Mouse (Mus musculus): ENCODE data around the gene Scamp3. TPM values are rescaled to one million over a fixed set of nuclear protein-coding genes. Genes with fewer than 3 reads are reported as not detected.

The Scamp3 gene
- polyA plus RNA-seq (2015; fragmentation: Nextera tagmentation; extraction: Ambion mirVana) = 83.4 and 88.1 TPM in 2 replicates

DNA sequence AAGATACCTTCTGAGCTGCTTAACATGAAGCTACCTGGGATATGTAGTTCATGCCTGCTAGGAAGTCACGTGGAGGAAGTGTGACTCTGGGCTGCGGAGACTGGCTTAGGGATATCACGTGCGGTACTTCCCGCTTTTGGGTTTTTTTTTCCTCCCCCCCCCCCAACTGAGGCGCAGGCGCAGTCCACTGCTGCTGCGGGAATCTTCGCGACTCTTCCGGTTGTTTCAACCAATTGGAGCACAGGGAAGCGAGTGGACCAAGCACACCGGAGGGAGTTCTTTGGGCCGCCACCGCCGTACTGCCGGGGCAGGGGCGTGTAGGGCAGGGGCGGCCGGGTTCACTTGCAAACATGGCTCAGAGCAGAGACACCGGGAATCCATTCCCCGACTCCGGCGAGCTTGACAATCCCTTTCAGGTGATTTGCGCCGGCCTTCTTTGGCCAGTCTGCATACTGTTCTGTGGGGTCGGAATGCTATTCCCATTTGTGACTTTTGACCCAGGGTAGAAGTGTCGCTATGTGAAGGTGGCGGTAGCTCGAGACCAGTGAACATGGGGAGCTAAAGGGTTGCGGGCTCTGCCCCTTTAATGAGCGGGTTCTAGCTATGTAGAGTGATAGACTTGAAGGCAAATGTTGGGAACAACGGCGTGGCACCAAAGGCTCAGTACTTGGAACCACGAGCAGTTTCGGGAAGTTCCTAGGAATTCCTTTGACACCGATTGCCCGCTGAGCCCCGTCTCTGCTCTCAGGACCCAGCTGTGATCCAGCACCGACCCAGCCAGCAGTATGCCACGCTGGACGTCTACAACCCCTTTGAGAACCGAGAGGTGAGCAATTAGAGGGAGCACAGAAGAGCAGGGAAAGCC lies at the start of gene Scamp3:
TSS of gene Scamp3 (plus strand) at position 232 of the 865 bp plus-strand sequence.
- Histone ChIP-seq H3K9ac (peak within 1 kb of the TSS; percentile 92), H3K4me2 (peak within 1 kb of the TSS; percentile 96), H3K4me3 (peak within 1 kb of the TSS; percentile 78), H3K27ac (replicated peaks) (peak within 1 kb of the TSS; percentile 83), H3K27me3 (replicated peaks) (no peaks in the 10 kb centered on the region), H3K9me3 (no peaks in the 10 kb centered on the region), H3K4me1 (peaks cover 18% of the 10 kb centered on the region), H3K36me3 (peaks cover 81% of the 10 kb centered on the region)
- peak; percentile 86 for ATAC-seq (ENCODE audit: extremely low read depth, insufficient number of reproducible peaks, low FRiP score, low TSS enrichment)
- WGBS = 0% methylated on average over 43 of the region's 43 CpGs

- H3K4me1 ChIP-seq = peaks cover 21% of the 10 kb centered on the region
- H3K9ac ChIP-seq = no peak overlapping the region
- H3K4me2 ChIP-seq = no peak overlapping the region
- peaks cover 17% of the 10 kb centered on the region for H3K27me3 ChIP-seq (replicated peaks)
- no peak for ATAC-seq (ENCODE audit: extremely low read depth, insufficient number of reproducible peaks, low FRiP score, low TSS enrichment)
- H3K27ac ChIP-seq (replicated peaks) = no peak overlapping the region
- H3K36me3 ChIP-seq = no peaks in the 10 kb centered on the region
- H3K9me3 ChIP-seq = no peaks in the 10 kb centered on the region
- H3K4me3 ChIP-seq = no peak overlapping the region
- WGBS = 83% methylated on average over 3 of the region's 3 CpGs
Observed at GRCm38 (mm10) chr3:89129908-89130307, 47.4 kb upstream of the Scamp3 start.

DNA sequence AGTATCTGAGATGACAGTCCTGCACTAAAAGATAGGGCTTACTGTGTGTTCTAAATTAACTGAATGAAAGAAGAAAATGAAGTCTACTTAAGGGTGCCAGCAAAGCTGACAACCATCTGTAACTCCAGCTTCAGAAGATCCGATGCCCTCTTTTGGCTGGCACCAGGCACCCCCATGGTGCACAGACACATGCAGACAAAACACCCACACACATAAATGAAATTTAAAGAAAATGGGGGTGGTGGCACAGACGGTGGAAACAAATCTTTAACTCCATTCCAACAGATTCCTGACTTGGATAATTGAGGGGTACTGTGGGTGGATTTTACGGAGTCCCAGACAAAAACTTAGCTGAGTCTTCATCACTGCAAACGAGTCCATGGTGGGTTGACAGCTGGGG lies 45.5 kb upstream of the Scamp3 start:
- H3K27ac ChIP-seq (replicated peaks) = no peak overlapping the region
- H3K36me3 ChIP-seq = no peaks in the 10 kb centered on the region
- peaks cover 21% of the 10 kb centered on the region for H3K4me1 ChIP-seq
- peak overlapping the region; percentile 79 for H3K4me2 ChIP-seq
- ATAC-seq (ENCODE audit: extremely low read depth, insufficient number of reproducible peaks, low FRiP score, low TSS enrichment) = no peak
- H3K9ac ChIP-seq = no peak overlapping the region
- no peaks in the 10 kb centered on the region for H3K9me3 ChIP-seq
- peaks cover 33% of the 10 kb centered on the region for H3K27me3 ChIP-seq (replicated peaks)
- 41% methylated on average over 4 of the region's 4 CpGs for WGBS
- peak overlapping the region; percentile 48 for H3K4me3 ChIP-seq

- peak overlapping the region; percentile 79 for H3K4me2 ChIP-seq
- peaks cover 21% of the 10 kb centered on the region for H3K4me1 ChIP-seq
- H3K27ac ChIP-seq (replicated peaks) = no peak overlapping the region
- H3K9ac ChIP-seq = peak overlapping the region; percentile 75
- 12% methylated on average over 30 of the region's 30 CpGs for WGBS
- no peaks in the 10 kb centered on the region for H3K36me3 ChIP-seq
- peak overlapping the region; percentile 48 for H3K4me3 ChIP-seq
- peaks cover 38% of the 10 kb centered on the region for H3K27me3 ChIP-seq (replicated peaks)
- no peaks in the 10 kb centered on the region for H3K9me3 ChIP-seq
- ATAC-seq (ENCODE audit: extremely low read depth, insufficient number of reproducible peaks, low FRiP score, low TSS enrichment) = peak; percentile 31; the same call in 1 of the 2 replicates
Observed at GRCm38 (mm10) chr3:89132285-89133062, 44.8 kb upstream of the Scamp3 start.

GRCm38 (mm10) chr3:89133063-89133450 lies 44.2 kb upstream of the Scamp3 start:
- Histone ChIP-seq H3K27ac (replicated peaks) (no peak overlapping the region), H3K9me3 (no peaks in the 10 kb centered on the region), H3K9ac (no peak overlapping the region), H3K4me1 (peaks cover 21% of the 10 kb centered on the region), H3K36me3 (no peaks in the 10 kb centered on the region), H3K4me3 (no peak overlapping the region), H3K27me3 (replicated peaks) (peaks cover 38% of the 10 kb centered on the region), H3K4me2 (peak overlapping the region; percentile 79; the same call in 1 of the 2 replicates)
- WGBS = 47% methylated on average over 7 of the region's 7 CpGs
- no peak for ATAC-seq (ENCODE audit: extremely low read depth, insufficient number of reproducible peaks, low FRiP score, low TSS enrichment)

- Histone ChIP-seq H3K36me3 (no peaks in the 10 kb centered on the region), H3K4me1 (peaks cover 21% of the 10 kb centered on the region), H3K9ac (no peak overlapping the region), H3K4me2 (no peak overlapping the region), H3K27me3 (replicated peaks) (peaks cover 38% of the 10 kb centered on the region), H3K4me3 (no peak overlapping the region), H3K27ac (replicated peaks) (no peak overlapping the region), H3K9me3 (no peaks in the 10 kb centered on the region)
- ATAC-seq (ENCODE audit: extremely low read depth, insufficient number of reproducible peaks, low FRiP score, low TSS enrichment) = no peak
- 57% methylated on average over 1 of the region's 1 CpGs for WGBS
Observed at GRCm38 (mm10) chr3:89133752-89134151, 43.5 kb upstream of the Scamp3 start.

- Histone ChIP-seq H3K4me3 (peak within 1 kb of the TSS; percentile 26; the same call in 1 of the 2 replicates), H3K27ac (replicated peaks) (no peak within 1 kb of the TSS), H3K9me3 (no peaks in the 10 kb centered on the region), H3K4me2 (peak within 1 kb of the TSS; percentile 39), H3K36me3 (no peaks in the 10 kb centered on the region), H3K27me3 (replicated peaks) (peaks cover 41% of the 10 kb centered on the region), H3K4me1 (peaks cover 21% of the 10 kb centered on the region), H3K9ac (no peak within 1 kb of the TSS)
- no peak for ATAC-seq (ENCODE audit: extremely low read depth, insufficient number of reproducible peaks, low FRiP score, low TSS enrichment)
- 53% methylated on average over 3 of the region's 3 CpGs for WGBS
Observed at GRCm38 (mm10) chr3:89135958-89136357, 41.3 kb upstream of the Scamp3 start, which contains the start of gene Pklr. TSS of gene Pklr (plus strand) at chr3:89136142.

GRCm38 (mm10) chr3:89136365-89136764 lies 40.9 kb upstream of the Scamp3 start:
- H3K27ac ChIP-seq (replicated peaks) = no peak overlapping the region
- peaks cover 21% of the 10 kb centered on the region for H3K4me1 ChIP-seq
- no peak for ATAC-seq (ENCODE audit: extremely low read depth, insufficient number of reproducible peaks, low FRiP score, low TSS enrichment)
- no peak overlapping the region for H3K9ac ChIP-seq
- peak overlapping the region; percentile 39 for H3K4me2 ChIP-seq
- H3K9me3 ChIP-seq = no peaks in the 10 kb centered on the region
- H3K27me3 ChIP-seq (replicated peaks) = peaks cover 45% of the 10 kb centered on the region
- WGBS = 36% methylated on average over 9 of the region's 9 CpGs
- H3K36me3 ChIP-seq = no peaks in the 10 kb centered on the region
- peak overlapping the region; percentile 26; the same call in 1 of the 2 replicates for H3K4me3 ChIP-seq

- no peak overlapping the region for H3K27ac ChIP-seq (replicated peaks)
- H3K9ac ChIP-seq = no peak overlapping the region
- WGBS = 76% methylated on average over 10 of the region's 10 CpGs
- H3K4me1 ChIP-seq = peaks cover 8% of the 10 kb centered on the region
- H3K27me3 ChIP-seq (replicated peaks) = peaks cover 88% of the 10 kb centered on the region
- no peak overlapping the region for H3K4me3 ChIP-seq
- no peak for ATAC-seq (ENCODE audit: extremely low read depth, insufficient number of reproducible peaks, low FRiP score, low TSS enrichment)
- H3K9me3 ChIP-seq = no peaks in the 10 kb centered on the region
- H3K36me3 ChIP-seq = no peaks in the 10 kb centered on the region
- no peak overlapping the region for H3K4me2 ChIP-seq
Observed at GRCm38 (mm10) chr3:89144821-89145220, 32.5 kb upstream of the Scamp3 start.

- Histone ChIP-seq H3K4me1 (peaks cover 8% of the 10 kb centered on the region), H3K4me3 (no peak overlapping the region), H3K9me3 (no peaks in the 10 kb centered on the region), H3K27ac (replicated peaks) (no peak overlapping the region), H3K9ac (no peak overlapping the region), H3K36me3 (no peaks in the 10 kb centered on the region), H3K4me2 (no peak overlapping the region), H3K27me3 (replicated peaks) (peaks cover 96% of the 10 kb centered on the region)
- 55% methylated on average over 8 of the region's 8 CpGs for WGBS
- ATAC-seq (ENCODE audit: extremely low read depth, insufficient number of reproducible peaks, low FRiP score, low TSS enrichment) = no peak
Observed at GRCm38 (mm10) chr3:89145566-89145965, 31.7 kb upstream of the Scamp3 start.

All from heart, embryonic 13.5 days (tissue).